21 mouse cellular contexts compared by ENCODE assay signal in the genomic region with DNA sequence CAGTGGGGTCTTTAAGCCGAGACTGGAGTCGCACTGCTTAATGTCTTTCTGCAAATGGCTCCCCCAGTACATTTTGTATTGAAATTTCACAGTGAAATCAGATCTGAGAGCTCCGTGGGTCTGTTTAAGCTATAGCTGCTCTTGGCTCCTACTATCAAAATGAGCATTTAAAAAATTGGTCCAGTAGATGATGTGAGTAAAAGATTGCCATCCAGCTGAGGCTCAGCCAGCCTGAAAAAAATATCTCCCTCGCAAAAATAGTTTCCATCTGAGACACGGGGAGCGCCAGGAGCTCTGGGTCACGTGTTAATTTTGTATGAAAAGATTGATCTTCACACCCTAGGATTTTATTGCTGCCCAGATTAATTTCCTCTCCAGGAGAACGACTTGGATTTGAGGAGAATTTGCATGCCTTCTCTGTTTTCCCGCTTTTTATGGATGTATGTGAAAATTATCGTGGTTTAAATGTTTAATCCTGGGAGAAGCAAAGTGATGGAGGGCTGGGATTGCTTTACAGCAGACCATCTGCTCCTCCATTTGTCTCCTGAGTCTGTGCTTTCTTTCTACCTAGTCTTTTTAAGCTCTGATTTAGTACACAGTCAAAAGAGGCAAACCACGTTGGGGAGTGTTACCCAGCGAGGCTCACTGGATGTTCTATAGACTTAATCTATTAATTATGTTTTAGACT. TPM values are rescaled to one million over a fixed set of nuclear protein-coding genes. Genes with fewer than 3 reads are reported as not detected.
A peak's percentile ranks its signal among the peaks of the same experiment; 100 is the strongest.
DNase-seq lines count a peak whose midpoint lies in the region; ATAC-seq lines count a peak whose summit lies in the region.
"Had no signal": no experiment of that assay in that cellular context is flagged by ENCODE, and none has a peak within 500 bp of the region (broad histone marks: within the 10 kb centered on the region; RNA-seq: fewer than 3 reads in every experiment).

No protein-coding gene starts in this region.

- H3K4me3 ChIP-seq in neural tube, embryonic 12.5 days = no peak overlapping the region
- H3K4me3 ChIP-seq in limb, embryonic 13.5 days = no peak overlapping the region
- H3K4me3 ChIP-seq in kidney, embryonic 16.5 days (ENCODE audit: low read length) = no peak overlapping the region
- H3K4me3 ChIP-seq: myocyte had no signal

- peak; percentile 88 for ATAC-seq in frontal cortex, adult (ENCODE audit: low TSS enrichment)
- ATAC-seq in neural tube, embryonic 12.5 days (ENCODE audit: low FRiP score, low read depth) = peak; percentile 57
- peak; percentile 54; the same call in 1 of the 2 replicates for ATAC-seq in limb, embryonic 13.5 days (ENCODE audit: low FRiP score, low read depth)
- no peak for ATAC-seq in kidney, embryonic 16.5 days (ENCODE audit: low FRiP score, low TSS enrichment)
- ATAC-seq: intestine, embryonic 16.5 days; liver, postnatal 0 days had no signal

- H3K4me2 ChIP-seq in neural tube, embryonic 12.5 days (replicated peaks) = 0 out of 2 replicates have a peak overlapping the region, but pooled peaks have one; percentile 2
- peak overlapping the region; percentile 19 for H3K4me2 ChIP-seq in limb, embryonic 13.5 days (replicated peaks)
- H3K4me2 ChIP-seq in kidney, embryonic 16.5 days (replicated peaks; ENCODE audit: low read depth, low read length) = no peak overlapping the region
- H3K4me2 ChIP-seq: midbrain, embryonic 11.5 days had no signal

- H3K4me1 ChIP-seq in neural tube, embryonic 12.5 days = peaks cover 10% of the 10 kb centered on the region; the same call in 1 of the 2 replicates
- peaks cover 38% of the 10 kb centered on the region for H3K4me1 ChIP-seq in limb, embryonic 13.5 days
- no peaks in the 10 kb centered on the region for H3K4me1 ChIP-seq in kidney, embryonic 16.5 days (ENCODE audit: insufficient read depth, low read length)

- H3K9ac ChIP-seq in neural tube, embryonic 12.5 days = no peak overlapping the region
- H3K9ac ChIP-seq in limb, embryonic 13.5 days = no peak overlapping the region
- no peak overlapping the region for H3K9ac ChIP-seq in kidney, embryonic 16.5 days (replicated peaks; ENCODE audit: low read length)
- H3K9ac ChIP-seq: liver, postnatal 0 days had no signal

- no peaks in the 10 kb centered on the region for H3K36me3 ChIP-seq in neural tube, embryonic 12.5 days
- no peaks in the 10 kb centered on the region for H3K36me3 ChIP-seq in limb, embryonic 13.5 days
- no peaks in the 10 kb centered on the region for H3K36me3 ChIP-seq in kidney, embryonic 16.5 days (ENCODE audit: insufficient read depth, low read length)

- no peaks in the 10 kb centered on the region for H3K27me3 ChIP-seq in neural tube, embryonic 12.5 days (replicated peaks)
- H3K27me3 ChIP-seq in limb, embryonic 13.5 days = no peaks in the 10 kb centered on the region
- no peaks in the 10 kb centered on the region for H3K27me3 ChIP-seq in kidney, embryonic 16.5 days (ENCODE audit: insufficient read depth, low read length)

- H3K9me3 ChIP-seq in neural tube, embryonic 12.5 days = no peaks in the 10 kb centered on the region
- H3K9me3 ChIP-seq in limb, embryonic 13.5 days = peaks cover 5% of the 10 kb centered on the region; the same call in 1 of the 2 replicates
- H3K9me3 ChIP-seq in kidney, embryonic 16.5 days (ENCODE audit: low read length) = no peaks in the 10 kb centered on the region

- H3K27ac ChIP-seq in neural tube, embryonic 12.5 days = no peak overlapping the region
- H3K27ac ChIP-seq in limb, embryonic 13.5 days = peak overlapping the region; percentile 87
- H3K27ac ChIP-seq in kidney, embryonic 16.5 days (ENCODE audit: low read length) = no peak overlapping the region
- H3K27ac ChIP-seq: kidney, postnatal 0 days had no signal

- WGBS in neural tube, embryonic 12.5 days = 41% methylated on average over 12 of the region's 12 CpGs
- 24% methylated on average over 12 of the region's 12 CpGs for WGBS in limb, embryonic 13.5 days
- 44% methylated on average over 12 of the region's 12 CpGs for WGBS in kidney, embryonic 16.5 days

- no peak for DNase-seq in frontal cortex, postnatal 10 days (ENCODE audit: low spot score in 2 of 2)
- no peak for DNase-seq in neural tube, embryonic 10.5 days (ENCODE audit: extremely low spot score, low spot score)
- DNase-seq in thymus, postnatal 25 days = no peak
- DNase-seq: adrenal gland, adult 8-10 months; cerebellum, adult 9-11 months; embryo, embryonic 11 days; gastrocnemius, postnatal 10 days; heart, postnatal 14 days; left cerebral cortex, postnatal 4 days; liver, postnatal 0 days; lung, postnatal 36 days; right cerebral cortex, postnatal 14 days had no signal

RNA-seq across cellular contexts. Expression of a gene that starts 32.7 kb away (rescaled TPM):
- not detected in 2 replicates for polyA plus RNA-seq in neural tube, embryonic 12.5 days (2016; fragmentation: Nextera tagmentation; extraction: Ambion mirVana)
- polyA plus RNA-seq in limb, embryonic 13.5 days (2015; fragmentation: Nextera tagmentation; extraction: Ambion mirVana) = not detected in 2 replicates
- not detected in 2 replicates for polyA plus RNA-seq in kidney, embryonic 16.5 days (2015; fragmentation: Nextera tagmentation; extraction: Ambion mirVana)
- polyA plus RNA-seq: intestine, embryonic 16.5 days; kidney, postnatal 0 days; liver, postnatal 0 days; midbrain, embryonic 11.5 days; myocyte; testis, adult 2 months had no signal
